Mouse (Mus musculus): ENCODE results near the gene Capns2. TPM values are rescaled to one million over a fixed set of nuclear protein-coding genes. Genes with fewer than 3 reads are reported as not detected.
"Not testable (repeated sequence)": the region's sequence is repeated elsewhere in the genome, so short reads cannot be mapped to it uniquely, and the experiment has no call there.

Capns2 gene
- total and polyA plus RNA-seq, 3 experiments, result 0.21 to 0.62 TPM; not detected in 1

DNA sequence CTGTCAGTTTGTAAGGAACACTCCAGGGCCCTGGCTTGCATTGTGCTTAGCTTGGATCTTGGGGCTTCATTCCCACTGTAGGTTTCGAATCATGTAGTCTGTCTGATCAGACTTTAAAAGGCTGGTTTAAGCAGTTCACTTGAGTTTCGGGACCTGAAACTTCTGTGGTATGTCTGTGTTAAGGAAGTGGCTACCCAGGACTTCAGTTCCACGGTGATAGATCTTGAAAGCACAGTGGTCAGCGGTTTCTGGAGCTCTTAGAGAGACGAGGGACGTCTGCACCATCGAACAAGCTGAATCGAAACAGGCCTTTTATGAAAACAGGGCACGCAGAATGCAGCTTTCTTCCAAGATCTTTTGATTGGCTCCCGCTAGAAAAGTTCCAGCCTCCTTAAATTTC is 25.4 kb upstream of the Capns2 start:
- no peak for DNase-seq (ENCODE audit: low read depth, low spot score)
- H3K9ac ChIP-seq (ENCODE audit: control insufficient read depth, low read depth, low read length, poor library complexity, severe bottlenecking), result no peak overlapping the region
- no peak overlapping the region for H3K27ac ChIP-seq (ENCODE audit: control insufficient read depth, low read depth, low read length)
- H3K27me3 ChIP-seq (ENCODE audit: control insufficient read depth in 1 of 2, insufficient read depth in 2 of 2, low read length in 2 of 2), result no peaks in the 10 kb centered on the region
- no peak overlapping the region for H3K4me3 ChIP-seq (ENCODE audit: control insufficient read depth in 1 of 2, insufficient read depth in 1 of 2, low read depth in 2 of 2, low read length in 2 of 2)
- H3K9me3 ChIP-seq (replicated peaks; ENCODE audit: insufficient read depth, low read length), result no peaks in the 10 kb centered on the region
- no peaks in the 10 kb centered on the region for H3K4me1 ChIP-seq (ENCODE audit: control insufficient read depth in 1 of 2, insufficient read depth in 2 of 2, low read length in 2 of 2)
- peaks cover 0 to 4% of the 10 kb centered on the region in 2 experiments; a peak in 2 of 4 replicates for H3K36me3 ChIP-seq (ENCODE audit: control insufficient read depth in 1 of 2, insufficient read depth in 2 of 2, low read length in 2 of 2)
- TF ChIP-seq RAD21 (IDR thresholded peaks at IDR 0.05; ENCODE audit: low read depth, low read length), result no peak
- TF ChIP-seq TCF12 (IDR thresholded peaks at IDR 0.05; ENCODE audit: low read depth, low read length), result no peak
- no peaks in the 10 kb centered on the region for H3K79me2 ChIP-seq (ENCODE audit: control insufficient read depth, insufficient read depth, low read length, poor library complexity)

- DNase-seq (ENCODE audit: low read depth, low spot score), result no peak
- TF ChIP-seq ZNF384 (IDR thresholded peaks at IDR 0.05; ENCODE audit: low read depth, low read length), result no peak
- H3K79me2 ChIP-seq (ENCODE audit: control insufficient read depth, insufficient read depth, low read length, poor library complexity), result no peaks in the 10 kb centered on the region
- no peaks in the 10 kb centered on the region for H3K4me1 ChIP-seq (ENCODE audit: control insufficient read depth in 1 of 2, insufficient read depth in 2 of 2, low read length in 2 of 2)
- H3K27me3 ChIP-seq (ENCODE audit: control insufficient read depth in 1 of 2, insufficient read depth in 2 of 2, low read length in 2 of 2), result no peaks in the 10 kb centered on the region
- no peaks in the 10 kb centered on the region for H3K9me3 ChIP-seq (replicated peaks; ENCODE audit: insufficient read depth, low read length)
- H3K9ac ChIP-seq (ENCODE audit: control insufficient read depth, low read depth, low read length, poor library complexity, severe bottlenecking), result no peak overlapping the region
- no peak overlapping the region for H3K27ac ChIP-seq (ENCODE audit: control insufficient read depth, low read depth, low read length)
- no peaks in the 10 kb centered on the region; a peak in 1 of 4 replicates for H3K36me3 ChIP-seq (ENCODE audit: control insufficient read depth in 1 of 2, insufficient read depth in 2 of 2, low read length in 2 of 2)
- H3K4me3 ChIP-seq (ENCODE audit: control insufficient read depth in 1 of 2, insufficient read depth in 1 of 2, low read depth in 2 of 2, low read length in 2 of 2), result no peak overlapping the region
Observed at GRCm38 (mm10) chr8:92881247-92881646, 20.0 kb upstream of the Capns2 start.

GRCm38 (mm10) chr8:92883771-92884170 is 17.4 kb upstream of the Capns2 start:
- Histone ChIP-seq H3K27ac (ENCODE audit: control insufficient read depth, low read depth, low read length) (no peak overlapping the region), H3K27me3 (ENCODE audit: control insufficient read depth in 1 of 2, insufficient read depth in 2 of 2, low read length in 2 of 2) (no peaks in the 10 kb centered on the region), H3K4me1 (ENCODE audit: control insufficient read depth in 1 of 2, insufficient read depth in 2 of 2, low read length in 2 of 2) (no peaks in the 10 kb centered on the region), H3K9ac (ENCODE audit: control insufficient read depth, low read depth, low read length, poor library complexity, severe bottlenecking) (no peak overlapping the region), H3K9me3 (replicated peaks; ENCODE audit: insufficient read depth, low read length) (no peaks in the 10 kb centered on the region), H3K79me2 (ENCODE audit: control insufficient read depth, insufficient read depth, low read length, poor library complexity) (no peaks in the 10 kb centered on the region), H3K36me3 (ENCODE audit: control insufficient read depth in 1 of 2, insufficient read depth in 2 of 2, low read length in 2 of 2) (no peaks in the 10 kb centered on the region; a peak in 1 of 4 replicates), H3K4me3 (ENCODE audit: control insufficient read depth in 1 of 2, insufficient read depth in 1 of 2, low read depth in 2 of 2, low read length in 2 of 2) (no peak overlapping the region)
- no peak for DNase-seq (ENCODE audit: low read depth, low spot score)
- TF ChIP-seq SMC3 (IDR thresholded peaks at IDR 0.05; ENCODE audit: low read depth, low read length) (peak; percentile 39), MAFK (IDR thresholded peaks at IDR 0.05; ENCODE audit: borderline replicate concordance, low read depth, low read length) (no peak), RAD21 (IDR thresholded peaks at IDR 0.05; ENCODE audit: low read depth, low read length) (peak; percentile 12), CTCF (IDR thresholded peaks at IDR 0.05 in 2 of 3, conservative IDR thresholded peaks at IDR 0.05 in 1 of 3; ENCODE audit: control insufficient read depth in 1 of 3, insufficient read depth in 1 of 3, low read depth in 2 of 3, low read length in 3 of 3, poor library complexity in 1 of 3, severe bottlenecking in 1 of 3) (peak in 1 of 3 experiments; percentile 29; a peak in 1 of 6 replicates)

DNA sequence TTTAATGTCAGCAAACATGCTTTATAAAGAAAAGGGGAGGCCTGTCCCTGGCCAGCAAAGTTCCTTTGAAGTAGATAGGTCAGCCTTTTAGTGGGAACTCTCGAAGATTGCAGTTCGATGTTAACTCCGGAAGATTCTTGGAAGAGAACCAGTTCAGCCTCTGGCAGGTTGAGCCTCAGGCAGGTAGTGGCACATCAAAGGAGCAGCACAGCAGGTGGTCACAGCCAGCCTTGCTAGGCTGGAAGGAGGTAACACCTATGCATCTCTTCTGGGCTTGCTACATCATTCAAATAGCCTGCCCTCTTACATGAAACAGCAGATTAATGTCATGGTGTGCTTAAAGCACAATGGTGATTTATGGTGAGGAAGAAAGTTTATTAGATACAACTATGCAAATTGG is 9.0 kb upstream of the Capns2 start:
- not testable (repeated sequence) for H3K27ac ChIP-seq (ENCODE audit: control insufficient read depth, low read depth, low read length); H3K27me3 ChIP-seq (ENCODE audit: control insufficient read depth in 1 of 2, insufficient read depth in 2 of 2, low read length in 2 of 2); DNase-seq (ENCODE audit: low read depth, low spot score); H3K9me3 ChIP-seq (replicated peaks; ENCODE audit: insufficient read depth, low read length); H3K36me3 ChIP-seq (ENCODE audit: control insufficient read depth in 1 of 2, insufficient read depth in 2 of 2, low read length in 2 of 2); H3K9ac ChIP-seq (ENCODE audit: control insufficient read depth, low read depth, low read length, poor library complexity, severe bottlenecking); H3K4me1 ChIP-seq (ENCODE audit: control insufficient read depth in 1 of 2, insufficient read depth in 2 of 2, low read length in 2 of 2); H3K79me2 ChIP-seq (ENCODE audit: control insufficient read depth, insufficient read depth, low read length, poor library complexity); H3K4me3 ChIP-seq (ENCODE audit: control insufficient read depth in 1 of 2, insufficient read depth in 1 of 2, low read depth in 2 of 2, low read length in 2 of 2)
